Mouse (Mus musculus): ENCODE data around the gene St7. TPM values are rescaled to one million over a fixed set of nuclear protein-coding genes. Genes with fewer than 3 reads are reported as not detected.

St7 gene
- total RNA-seq, 2 experiments from 2014 or later: 48.0 to 52.5 TPM

DNA sequence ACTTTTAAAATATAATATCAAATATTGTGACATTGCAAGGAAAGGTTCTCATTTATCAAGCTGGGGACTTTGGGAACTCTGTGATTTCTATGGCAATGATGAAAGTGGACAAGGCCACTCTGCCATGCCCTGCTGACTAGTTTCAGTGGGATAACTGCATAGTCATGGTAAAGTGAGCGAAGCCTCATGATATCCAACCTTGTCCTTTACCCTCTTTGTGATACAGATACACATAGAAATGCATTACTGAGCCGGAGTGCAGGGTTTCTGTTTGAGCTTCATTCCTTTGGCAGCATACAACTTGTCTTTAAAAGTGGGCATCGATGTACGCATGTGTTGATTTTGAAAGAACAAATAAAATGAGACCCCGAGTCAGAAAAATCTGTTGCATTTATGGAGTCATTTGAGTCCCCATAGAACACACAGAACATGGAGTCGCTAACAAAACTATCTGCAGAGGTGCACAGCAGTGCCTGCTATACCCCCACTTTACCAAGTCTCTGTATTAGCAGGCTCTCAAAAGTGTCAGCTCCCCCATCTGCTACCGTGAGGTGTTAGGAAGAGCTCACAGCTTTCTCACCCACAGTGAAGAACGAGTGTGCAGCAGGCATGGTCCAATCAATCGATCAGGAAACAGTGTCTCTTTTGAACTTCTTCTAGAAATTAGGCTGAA lies 77.4 kb downstream of the St7 start:
- DNase-seq: no peak

- DNase-seq: no peak
Observed at GRCm38 (mm10) chr6:17770645-17771345, 78.1 kb downstream of the St7 start.

DNA sequence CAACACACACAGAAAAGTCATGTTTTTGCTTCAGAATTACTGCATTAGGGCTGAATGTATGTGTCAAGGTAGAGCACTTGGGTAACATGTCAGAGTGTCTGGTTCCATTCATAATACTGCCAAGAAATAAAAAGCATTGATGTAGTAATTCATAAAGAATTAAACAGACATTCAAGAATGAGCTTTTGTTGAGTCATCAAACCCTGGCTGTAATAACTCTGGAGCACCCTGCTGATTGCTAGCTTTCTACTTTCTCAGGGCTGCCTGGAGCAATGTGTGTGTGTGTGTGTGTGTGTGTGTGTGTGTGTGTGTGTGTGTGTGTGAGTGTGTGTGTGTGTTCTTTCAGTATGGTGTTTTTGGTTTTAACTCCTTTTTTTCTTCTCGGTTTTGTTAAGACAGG lies 78.7 kb downstream of the St7 start:
- DNase-seq: no peak

- no peak for DNase-seq
Observed at GRCm38 (mm10) chr6:17772514-17772913, 79.8 kb downstream of the St7 start.

GRCm38 (mm10) chr6:17776041-17776440 lies 83.3 kb downstream of the St7 start:
- DNase-seq: no peak

GRCm38 (mm10) chr6:17777018-17777799 lies 84.5 kb downstream of the St7 start:
- DNase-seq: no peak

GRCm38 (mm10) chr6:17778648-17779202 lies 86.0 kb downstream of the St7 start:
- no peak for DNase-seq

GRCm38 (mm10) chr6:17783511-17783910 lies 90.8 kb downstream of the St7 start:
- DNase-seq: no peak

GRCm38 (mm10) chr6:17784523-17784922 lies 91.8 kb downstream of the St7 start:
- no peak for DNase-seq

- no peak for DNase-seq
Observed at GRCm38 (mm10) chr6:17785248-17785647, 92.5 kb downstream of the St7 start.

- no peak for DNase-seq
Observed at GRCm38 (mm10) chr6:17787810-17788209, 95.1 kb downstream of the St7 start.

DNA sequence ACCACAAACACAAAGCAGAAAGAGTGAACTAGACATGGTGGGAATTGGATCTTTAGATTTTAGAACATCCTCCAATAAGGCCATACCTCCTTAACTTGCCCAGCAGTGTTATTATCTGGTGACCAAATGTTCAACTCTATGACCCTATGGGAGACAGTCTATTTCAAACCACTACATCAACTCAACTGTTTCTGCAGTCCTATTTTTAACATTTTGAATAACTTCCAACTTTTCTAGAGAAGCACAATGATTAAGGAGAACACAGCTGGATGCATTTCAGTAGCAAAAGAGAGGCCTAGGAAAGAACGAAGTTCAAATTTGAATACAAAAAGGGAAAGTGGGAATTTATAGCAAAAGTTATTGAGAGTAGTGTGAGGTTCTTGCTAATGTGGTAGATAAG lies 97.5 kb downstream of the St7 start:
- no peak for DNase-seq

DNA sequence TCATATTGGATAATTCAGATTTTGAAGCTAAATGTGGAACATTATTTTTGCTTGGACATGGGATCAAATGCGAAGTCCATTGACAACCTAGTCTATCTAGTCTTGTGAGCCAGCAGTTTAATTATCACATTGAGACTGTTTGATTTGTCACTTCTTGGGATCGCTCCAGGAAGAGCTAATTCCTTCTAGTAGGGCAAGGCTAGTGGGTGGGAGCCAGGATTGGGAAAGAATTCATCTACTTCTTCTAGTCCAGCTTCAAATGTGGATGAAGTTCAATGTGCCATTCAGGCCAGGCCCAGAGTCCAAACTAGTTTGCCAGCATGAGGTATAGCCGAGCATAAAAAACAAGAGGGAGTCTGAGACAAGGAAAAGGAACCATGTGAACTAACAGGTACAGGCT lies 100.7 kb downstream of the St7 start:
- DNase-seq: no peak

DNA sequence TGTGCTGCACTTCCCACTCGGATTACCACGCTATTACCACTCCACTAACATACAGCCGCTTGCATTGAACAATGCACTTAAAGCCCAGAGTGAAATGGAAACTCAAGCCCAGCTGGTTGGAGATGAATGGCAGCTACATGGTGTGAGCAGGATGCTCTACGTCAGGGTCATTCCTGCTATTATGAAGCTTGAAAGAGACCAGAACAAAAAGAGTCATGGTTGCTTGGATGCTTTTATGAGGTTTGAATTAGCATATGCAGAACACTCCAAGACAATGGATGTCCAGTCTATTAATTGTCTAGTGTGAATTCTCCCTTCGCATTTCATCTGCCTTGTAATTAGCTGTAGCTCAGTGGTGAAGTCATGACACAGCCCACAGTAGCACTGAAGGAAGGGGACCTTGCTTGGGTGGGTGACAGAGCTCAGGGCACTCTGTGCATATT lies 104.6 kb downstream of the St7 start:
- DNase-seq: no peak

DNA sequence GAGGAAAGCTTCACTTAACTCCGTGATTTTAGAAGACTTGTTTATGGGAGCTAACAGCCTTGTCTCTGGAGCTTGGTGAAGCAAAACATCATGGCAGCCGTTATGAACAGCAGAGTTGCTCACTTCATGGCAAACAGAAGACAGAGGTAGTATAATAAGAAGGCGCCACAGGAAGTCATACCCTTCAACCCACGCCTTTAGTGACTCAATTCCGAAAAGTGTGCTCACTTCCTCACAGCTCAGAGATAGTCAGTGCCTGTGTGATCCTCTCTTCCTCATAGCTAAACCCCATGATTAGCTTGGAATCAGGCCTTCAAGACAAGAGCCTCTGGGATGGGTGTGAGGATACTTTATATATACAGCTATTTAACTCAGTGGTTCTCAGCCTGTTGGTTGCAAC lies 108.0 kb downstream of the St7 start:
- DNase-seq: no peak

- DNase-seq: no peak
Observed at GRCm38 (mm10) chr6:17804468-17804867, 111.7 kb downstream of the St7 start.

- DNase-seq: no peak
Observed at GRCm38 (mm10) chr6:17806569-17806968, 113.8 kb downstream of the St7 start.

DNA sequence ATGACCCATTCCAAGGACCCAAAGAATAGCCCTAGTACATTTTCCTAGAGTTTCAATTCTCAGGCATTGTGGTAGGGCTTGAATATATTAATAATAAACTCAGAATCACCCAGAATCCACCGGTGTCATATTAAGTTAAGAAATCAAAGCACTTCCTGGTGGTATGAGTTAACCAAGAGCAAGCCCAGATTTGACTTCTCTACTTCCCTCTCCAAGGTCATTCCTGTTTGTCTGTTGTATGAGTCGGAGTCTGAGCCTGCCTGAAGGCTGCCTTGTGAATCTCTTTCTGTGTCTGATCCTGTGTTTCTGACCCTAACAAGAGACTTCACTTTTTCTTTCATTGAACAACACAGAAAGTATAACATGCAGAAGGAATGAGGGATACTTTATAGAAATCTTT lies 118.3 kb downstream of the St7 start:
- no peak for DNase-seq

- DNase-seq: no peak
Observed at GRCm38 (mm10) chr6:17811531-17811930, 118.8 kb downstream of the St7 start.

- DNase-seq: no peak
Observed at GRCm38 (mm10) chr6:17814074-17814649, 121.4 kb downstream of the St7 start.

DNA sequence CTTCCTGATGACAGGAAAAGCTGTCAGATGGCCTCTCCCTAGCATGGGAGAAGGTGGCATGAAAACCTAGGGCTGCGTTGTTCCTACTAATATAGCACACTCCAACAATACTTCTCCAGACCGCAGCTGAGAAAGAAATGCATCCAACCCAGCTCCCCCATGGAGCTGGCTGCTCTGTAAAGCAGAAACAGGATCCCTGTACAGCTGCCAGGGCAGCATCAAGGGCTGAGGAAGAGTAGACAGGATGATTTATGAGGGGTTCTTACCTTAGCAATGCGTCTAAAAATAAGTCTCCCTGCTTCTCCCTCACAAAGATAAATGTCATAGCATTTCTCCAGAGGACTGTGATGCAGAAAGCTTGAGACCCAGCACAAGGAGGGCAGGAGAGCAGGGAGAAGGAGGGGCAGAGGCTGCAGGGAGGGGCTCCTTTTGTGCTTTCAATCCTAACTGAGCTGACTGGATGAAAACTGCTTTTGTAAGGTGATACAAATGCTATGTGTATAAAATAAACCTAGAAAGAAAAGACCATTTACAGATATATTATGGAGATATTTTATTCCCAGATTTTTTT lies 124.2 kb downstream of the St7 start:
- DNase-seq: no peak

GRCm38 (mm10) chr6:17823614-17824013 lies 130.9 kb downstream of the St7 start:
- DNase-seq: no peak

All from layer of hippocampus, postnatal 36 days (tissue).